Mouse (Mus musculus): ENCODE data around the gene Atxn10.

- TF ChIP-seq POLR2AphosphoS2 (IDR thresholded peaks at IDR 0.05; ENCODE audit: insufficient read length, low read depth) (no peak), MYOD1 (IDR thresholded peaks at IDR 0.05; ENCODE audit: control insufficient read depth in 1 of 3, insufficient read length in 2 of 3, low read depth in 2 of 3) (no peak), MAX (IDR thresholded peaks at IDR 0.05; ENCODE audit: low read depth) (no peak), POLR2A (IDR thresholded peaks at IDR 0.05; ENCODE audit: insufficient read length, low read depth) (no peak), TCF12 (IDR thresholded peaks at IDR 0.05; ENCODE audit: insufficient read depth, poor library complexity, severe bottlenecking) (no peak), CEBPB (IDR thresholded peaks at IDR 0.05; ENCODE audit: insufficient read depth, poor library complexity, severe bottlenecking) (no peak), MYOG (IDR thresholded peaks at IDR 0.05; ENCODE audit: control insufficient read depth in 1 of 3, insufficient read depth in 1 of 3, insufficient read length in 2 of 3, low read depth in 2 of 3) (no peak), USF1 (IDR thresholded peaks at IDR 0.05; ENCODE audit: low read depth) (no peak), E2F4 (IDR thresholded peaks at IDR 0.05; ENCODE audit: insufficient read depth) (no peak)
Observed at GRCm38 (mm10) chr15:85303976-85304375, 32.1 kb upstream of the Atxn10 start.

Measured in myocyte (in vitro differentiated cells).